Mouse (Mus musculus): ENCODE results near the gene Hpse. TPM values are rescaled to one million over a fixed set of nuclear protein-coding genes. Genes with fewer than 3 reads are reported as not detected.

The Hpse gene
- polyA plus RNA-seq, 1 experiment from 2014 or later, result 4.0 TPM

DNA sequence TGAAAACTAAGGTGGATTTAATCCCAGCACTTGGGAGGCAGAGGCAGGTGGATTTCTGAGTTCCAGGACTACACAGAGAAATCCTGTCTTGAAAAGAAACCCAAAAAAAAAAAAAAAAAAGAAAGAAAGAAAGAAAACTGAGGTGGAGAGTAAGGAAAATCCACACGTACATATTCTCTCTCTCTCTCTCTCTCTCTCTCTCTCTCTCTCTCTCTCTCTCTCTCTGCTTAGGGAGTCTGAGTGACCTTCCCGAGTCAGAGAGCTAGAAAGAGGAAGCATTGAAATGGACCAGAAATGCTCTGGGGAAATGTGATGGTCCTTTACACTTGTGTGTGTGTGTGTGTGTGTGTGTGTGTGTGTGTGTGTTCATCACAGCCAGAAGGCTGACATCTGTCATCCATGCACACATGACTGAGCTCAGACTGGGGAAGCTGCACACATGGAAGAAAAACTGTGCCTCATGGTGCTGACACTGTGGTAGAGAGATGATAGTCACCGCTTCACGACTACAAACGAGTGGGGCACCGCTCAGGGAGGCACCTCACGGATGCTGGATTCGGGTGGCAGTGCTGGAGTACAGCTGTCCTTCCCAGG, 84.5 kb downstream of the Hpse start:
- Histone ChIP-seq H3K4me3 (ENCODE audit: low read length) (no peak overlapping the region), H3K27me3 (ENCODE audit: insufficient read depth, low read length) (no peaks in the 10 kb centered on the region), H3K9ac (replicated peaks; ENCODE audit: low read length) (no peak overlapping the region), H3K9me3 (ENCODE audit: low read length) (no peaks in the 10 kb centered on the region), H3K4me2 (replicated peaks; ENCODE audit: low read depth, low read length) (no peak overlapping the region), H3K36me3 (ENCODE audit: insufficient read depth, low read length) (no peaks in the 10 kb centered on the region), H3K4me1 (ENCODE audit: insufficient read depth, low read length) (0 out of 2 replicates have a peak, but pooled peaks cover 3% of the 10 kb centered on the region), H3K27ac (ENCODE audit: low read length) (no peak overlapping the region)
- no peak for ATAC-seq (ENCODE audit: low FRiP score, low TSS enrichment)
- WGBS, result 85% methylated on average over 8 of the region's 8 CpGs

DNA sequence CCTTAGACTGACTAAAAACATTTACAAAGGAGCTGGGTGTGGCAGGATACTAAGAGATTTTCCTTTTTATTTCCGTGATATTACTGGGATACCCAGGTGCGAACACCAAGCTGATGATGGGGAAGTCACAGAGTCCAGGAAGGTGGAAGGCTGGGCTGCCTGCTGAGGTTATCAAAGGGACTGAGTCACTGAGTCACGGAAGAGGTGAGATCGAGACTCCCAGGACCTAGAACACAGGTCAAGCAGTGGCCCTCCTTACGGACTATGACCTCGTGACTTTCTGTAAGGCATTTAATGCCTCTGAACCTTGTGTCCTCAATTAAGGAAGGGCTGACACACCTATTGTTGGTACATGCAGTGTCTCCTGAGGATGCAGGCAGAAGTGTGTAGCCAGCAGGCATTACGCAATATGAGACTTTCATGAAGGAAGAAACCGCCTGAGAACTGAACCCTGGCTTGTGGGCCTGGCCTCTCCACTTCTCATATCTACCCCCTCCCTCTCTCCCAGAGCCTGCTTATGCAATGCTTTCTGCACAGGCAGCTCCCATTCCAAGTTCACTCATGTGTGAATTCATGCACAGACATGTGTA, 86.9 kb downstream of the Hpse start:
- H3K27me3 ChIP-seq (ENCODE audit: insufficient read depth, low read length), result no peaks in the 10 kb centered on the region
- no peak overlapping the region for H3K4me3 ChIP-seq (ENCODE audit: low read length)
- H3K4me1 ChIP-seq (ENCODE audit: insufficient read depth, low read length), result 0 out of 2 replicates have a peak, but pooled peaks cover 3% of the 10 kb centered on the region
- no peak overlapping the region for H3K27ac ChIP-seq (ENCODE audit: low read length)
- 71% methylated on average over 8 of the region's 8 CpGs for WGBS
- no peaks in the 10 kb centered on the region for H3K36me3 ChIP-seq (ENCODE audit: insufficient read depth, low read length)
- no peak overlapping the region for H3K9ac ChIP-seq (replicated peaks; ENCODE audit: low read length)
- H3K9me3 ChIP-seq (ENCODE audit: low read length), result no peaks in the 10 kb centered on the region
- H3K4me2 ChIP-seq (replicated peaks; ENCODE audit: low read depth, low read length), result no peak overlapping the region
- peak; percentile 72; the same call in 1 of the 2 replicates for ATAC-seq (ENCODE audit: low FRiP score, low TSS enrichment)

Other genes with a start within 250 kb of the Hpse start
- gene Lin54, start 219.1 kb downstream of the Hpse start, polyA plus RNA-seq (2015; fragmentation: Nextera tagmentation; extraction: Ambion mirVana), result 11.2 and 12.1 TPM in 2 replicates
- gene Cops4, start 201.4 kb downstream of the Hpse start, polyA plus RNA-seq (2015; fragmentation: Nextera tagmentation; extraction: Ambion mirVana), result 191 and 193 TPM in 2 replicates
- gene Plac8, start 147.5 kb downstream of the Hpse start, polyA plus RNA-seq (2015; fragmentation: Nextera tagmentation; extraction: Ambion mirVana), result 87.7 and 91.5 TPM in 2 replicates
- gene Coq2, start 44.6 kb downstream of the Hpse start, polyA plus RNA-seq (2015; fragmentation: Nextera tagmentation; extraction: Ambion mirVana), result 68.5 and 70.3 TPM in 2 replicates
- 12.9 and 16.5 TPM in 2 replicates for gene Helq, start 78.9 kb upstream of the Hpse start, polyA plus RNA-seq (2015; fragmentation: Nextera tagmentation; extraction: Ambion mirVana)
- 137 and 142 TPM in 2 replicates for gene Mrps18c, start 78.9 kb upstream of the Hpse start, polyA plus RNA-seq (2015; fragmentation: Nextera tagmentation; extraction: Ambion mirVana)
- gene Abraxas1, start 101.2 kb upstream of the Hpse start, polyA plus RNA-seq (2015; fragmentation: Nextera tagmentation; extraction: Ambion mirVana), result 29.7 and 32.4 TPM in 2 replicates
- 1.4 and 1.7 TPM in 2 replicates for gene Gpat3, start 126.0 kb upstream of the Hpse start, polyA plus RNA-seq (2015; fragmentation: Nextera tagmentation; extraction: Ambion mirVana)